Mouse (Mus musculus) liver, embryonic 14.5 days (tissue): ENCODE results near the gene Zmiz1.

Source experiments
- CTCF ChIP-seq: IDR thresholded peaks from 2 replicates; pipeline ENCODE4 v1.5.1; 2016; ENCODE audit warnings: antibody characterized with exemption, low read depth, control low read depth
- EP300 ChIP-seq: IDR thresholded peaks from 2 replicates; pipeline ENCODE4 v1.6.1; 2016; ENCODE audit warnings: antibody characterized with exemption, low read depth

- TF ChIP-seq CTCF (no peak), EP300 (no peak)
Measured at GRCm38 (mm10) chr14:25591426-25591825, 132.4 kb downstream of the Zmiz1 start.
